Comparison of ENCODE assay signal across 20 mouse cellular contexts in the genomic region with DNA sequence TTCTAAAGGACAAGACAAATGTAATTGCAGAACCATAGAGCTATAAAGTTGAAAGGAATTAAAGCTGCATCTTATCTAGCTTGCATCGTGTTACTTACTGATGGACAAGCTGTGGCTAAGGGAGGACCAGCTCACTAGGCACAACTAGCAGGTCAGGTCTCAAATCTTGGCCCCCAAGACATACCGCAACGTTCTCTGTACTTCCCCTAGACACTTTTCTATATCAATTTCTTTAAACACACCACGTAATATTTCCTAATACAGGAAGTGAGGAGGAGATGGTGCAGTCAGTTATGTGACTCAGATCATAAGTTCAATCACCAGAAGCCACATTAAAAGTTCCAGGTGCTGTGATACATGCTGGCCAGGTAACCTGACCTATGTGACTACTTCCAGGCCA.
"Had no signal": no experiment of that assay in that cellular context is flagged by ENCODE, and none has a peak within 500 bp of the region (broad histone marks: within the 10 kb centered on the region; RNA-seq: fewer than 3 reads in every experiment).

No protein-coding gene starts in this region.

- H3K4me2 ChIP-seq: lung, embryonic 15.5 days; midbrain, embryonic 11.5 days; midbrain, embryonic 13.5 days; midbrain, embryonic 15.5 days; neural tube, embryonic 12.5 days had no signal

- H3K9me3 ChIP-seq: lung, embryonic 15.5 days; megakaryocyte, embryonic 14.5 days; midbrain, embryonic 13.5 days; midbrain, embryonic 15.5 days; neural tube, embryonic 12.5 days had no signal

- H3K4me3 ChIP-seq: lung, embryonic 15.5 days; megakaryocyte, embryonic 14.5 days; midbrain, embryonic 13.5 days; midbrain, embryonic 15.5 days; neural tube, embryonic 12.5 days had no signal

- ATAC-seq: liver, postnatal 0 days; lung, postnatal 0 days; midbrain, embryonic 13.5 days; midbrain, embryonic 15.5 days had no signal

- DNase-seq: liver, postnatal 0 days; lung, adult 2 months; lung, postnatal 14 days; lung, postnatal 36 days; retina, postnatal 1 day; right cerebral cortex, adult 18-20 months; right cerebral cortex, postnatal 25 days; right cerebral cortex, postnatal 4 days; spleen, adult 18-20 months; thymus, adult 18-20 months; thymus, postnatal 14 days; thymus, postnatal 4 days had no signal

- H3K27me3 ChIP-seq: lung, embryonic 15.5 days; megakaryocyte, embryonic 14.5 days; midbrain, embryonic 13.5 days; midbrain, embryonic 15.5 days; neural tube, embryonic 12.5 days had no signal

- H3K36me3 ChIP-seq: lung, embryonic 15.5 days; midbrain, embryonic 13.5 days; midbrain, embryonic 15.5 days; neural tube, embryonic 12.5 days had no signal

- H3K27ac ChIP-seq: lung, embryonic 15.5 days; macrophage; midbrain, embryonic 13.5 days; midbrain, embryonic 15.5 days; neural tube, embryonic 12.5 days had no signal

- H3K9ac ChIP-seq: liver, postnatal 0 days; lung, embryonic 15.5 days; midbrain, embryonic 13.5 days; midbrain, embryonic 15.5 days; neural tube, embryonic 12.5 days had no signal

- H3K4me1 ChIP-seq: lung, embryonic 15.5 days; megakaryocyte, embryonic 14.5 days had no signal
